Mouse (Mus musculus) CD4-positive, CD25-positive, alpha-beta regulatory T cell (primary cell): ENCODE results near the gene Lss. TPM values are rescaled to one million over a fixed set of nuclear protein-coding genes. Genes with fewer than 3 reads are reported as not detected.

Experiments used
- polyA plus RNA-seq: library from polyadenylated mRNA; unstranded; fragments of 100-300 nt; shearing (Covaris generic); gene quantifications from one replicate; pipeline ENCODE4 v1.2.1, GENCODE M21; 2017

The Lss gene
- 10.9 TPM for polyA plus RNA-seq

DNA sequence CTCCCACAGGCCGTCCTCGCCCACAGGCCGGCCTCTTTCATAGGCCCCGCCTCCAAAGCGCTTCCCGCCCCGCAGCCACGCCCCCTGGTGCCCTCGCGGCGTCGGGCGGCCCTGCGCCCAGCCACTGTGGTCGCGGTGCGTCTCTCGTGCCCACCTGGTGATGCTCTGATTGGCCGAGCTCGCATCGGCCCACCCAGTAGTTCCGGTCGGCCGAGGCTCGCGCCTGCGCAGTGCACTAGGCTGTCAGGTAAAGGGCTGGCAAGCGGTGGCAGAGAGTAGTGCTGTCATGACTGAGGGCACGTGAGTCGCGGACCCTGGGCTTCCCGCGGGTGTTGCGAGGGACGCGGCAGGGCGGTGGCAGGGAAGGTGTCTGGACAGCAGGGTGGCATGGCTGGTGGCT lies at the start of gene Lss:
Gene Lss, plus strand, starts transcription at position 214 of the 400 bp plus-strand sequence.

DNA sequence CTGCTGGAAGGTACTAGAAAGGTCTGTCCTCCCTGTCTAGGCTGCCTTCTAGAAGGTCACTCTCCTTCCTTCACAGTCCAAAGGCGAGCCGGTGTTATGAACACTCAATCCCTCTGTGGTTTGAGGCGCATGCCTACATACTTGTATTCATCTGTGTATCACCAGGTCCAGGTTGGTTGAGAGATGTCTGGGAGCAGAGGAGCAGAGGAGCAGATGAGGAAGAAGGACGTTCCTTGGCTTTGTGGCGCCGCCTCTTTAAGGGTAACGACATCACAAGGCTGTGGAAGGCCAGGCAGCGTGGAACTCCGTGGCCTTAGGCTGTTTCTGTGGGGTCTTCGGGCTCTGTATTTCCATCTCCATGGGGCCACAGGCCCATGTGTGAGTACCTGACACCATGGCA lies 30.6 kb downstream of the Lss start, which contains the start of gene Spatc1l:
Gene Spatc1l, plus strand, starts transcription at position 301 of the 400 bp plus-strand sequence.

DNA sequence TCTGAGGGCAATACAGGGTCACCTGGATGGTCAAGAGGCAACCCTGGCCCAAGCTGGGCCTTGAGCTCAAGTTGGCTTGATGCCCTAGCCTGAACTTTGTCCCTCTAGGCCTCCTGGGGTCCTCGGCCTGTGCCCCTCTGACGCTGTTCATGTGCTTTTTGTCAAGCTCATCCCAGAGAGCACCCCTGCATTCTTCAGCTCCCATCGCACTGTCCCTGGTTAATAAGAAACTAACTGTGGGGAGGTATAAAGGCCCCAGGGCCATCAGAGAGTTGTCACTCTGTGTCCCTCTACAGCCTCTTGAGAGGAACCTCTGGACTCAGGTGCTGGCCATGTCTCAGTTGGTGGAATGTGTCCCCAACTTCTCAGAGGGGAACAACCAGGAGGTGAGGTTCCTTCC lies 44.0 kb downstream of the Lss start, which contains the start of gene Ftcd:
Gene Ftcd, plus strand, starts transcription at position 275 of the 400 bp plus-strand sequence.

Other genes with a start within 250 kb of the Lss start
- gene Dip2a, start 186.3 kb upstream of the Lss start, polyA plus RNA-seq = 8.3 TPM
- gene AC141477.1, start 91.1 kb upstream of the Lss start, polyA plus RNA-seq = 8.1 TPM
- 20.7 TPM for gene Pcnt, start 88.8 kb upstream of the Lss start, polyA plus RNA-seq
- not detected for gene 2610028H24Rik, start 82.5 kb upstream of the Lss start, polyA plus RNA-seq
- 77.5 TPM for gene Mcm3ap, start 62.7 kb upstream of the Lss start, polyA plus RNA-seq
- 4.0 TPM for gene Ybey, start 62.5 kb upstream of the Lss start, polyA plus RNA-seq
- 0.17 TPM for gene Spatc1l, start 30.7 kb downstream of the Lss start, polyA plus RNA-seq
- not detected for gene Ftcd, start 44.1 kb downstream of the Lss start, polyA plus RNA-seq
- not detected for gene Col6a2, start 92.0 kb downstream of the Lss start, polyA plus RNA-seq
- 0.08 TPM for gene Col6a1, start 194.6 kb downstream of the Lss start, polyA plus RNA-seq